Mouse (Mus musculus) T-helper 1 cell (primary cell): ENCODE data around the gene Sun2.

Experiments
- in situ Hi-C: fragments of 300-600 bp; cut with MboI, MseI; formaldehyde crosslinking; loops from one replicate; pipeline ENCODE4 v1.15.1; 2025; ENCODE audit warnings: high pct_unique_total_duplicates

The Sun2 gene

DNA sequence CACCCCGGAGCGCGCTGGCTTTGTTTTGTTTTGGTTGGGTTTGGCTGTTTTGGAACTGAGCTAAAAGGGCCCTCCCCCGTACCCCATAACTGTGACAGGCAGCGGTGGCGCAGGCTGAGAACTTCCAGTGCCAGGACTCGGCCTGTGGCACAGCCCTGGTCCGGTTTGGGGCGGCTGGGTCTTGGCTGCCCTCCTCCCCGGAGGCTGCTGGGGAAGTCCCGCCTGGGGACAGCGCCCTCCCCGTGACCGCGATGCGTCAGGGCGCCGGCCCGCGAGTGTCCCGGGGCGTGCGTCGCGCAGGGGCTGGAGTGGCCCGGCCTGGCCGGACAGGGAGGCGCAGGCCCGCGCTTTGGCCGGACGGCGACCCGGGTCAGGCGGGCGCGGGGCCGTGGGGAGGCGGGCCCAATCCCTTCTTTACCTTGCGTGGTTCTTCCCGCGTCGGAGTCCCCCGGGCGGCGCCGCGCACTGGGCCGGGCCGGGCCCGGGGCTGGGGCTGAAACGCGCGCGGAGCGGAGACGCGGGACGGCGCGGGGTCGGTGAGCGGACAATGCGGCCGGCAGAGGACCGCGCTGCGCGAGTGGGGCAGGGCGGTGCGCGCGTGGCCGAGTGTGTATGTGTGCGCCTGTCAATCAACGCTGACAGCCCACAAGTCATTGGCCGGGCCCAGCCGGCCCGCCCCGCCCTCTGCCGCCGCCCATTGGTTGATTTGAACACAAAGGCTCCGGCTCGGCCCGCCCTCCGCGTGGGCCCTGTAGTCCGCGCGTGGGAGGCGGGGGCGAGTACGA is at the start of gene Sun2:
Sun2 (minus strand) TSS at position 616 of the 785 bp plus-strand sequence.
- in situ Hi-C loops, result no loop called here

GRCm38 (mm10) chr15:79791502-79791901 is 49.2 kb upstream of the Sun2 start:
- in situ Hi-C loops, result no loop called here

DNA sequence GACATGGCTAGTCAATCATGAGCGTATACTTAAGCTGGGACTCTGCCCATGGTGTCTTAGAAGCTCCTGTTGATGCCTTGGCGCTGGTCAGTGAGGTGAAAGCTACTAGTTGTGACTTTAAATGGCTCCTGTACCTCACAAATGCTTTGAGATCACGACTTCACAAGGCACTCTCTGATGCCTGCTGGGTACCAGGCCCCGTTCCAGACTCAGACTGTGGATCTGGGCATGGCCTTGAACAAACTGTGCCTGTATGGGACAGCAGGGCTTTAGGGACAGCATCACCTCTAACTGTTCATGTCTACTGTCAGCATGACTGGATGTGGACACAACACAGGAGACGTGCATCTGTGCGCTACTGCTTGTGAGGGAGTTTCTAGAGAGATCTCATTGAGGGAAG is 48.6 kb upstream of the Sun2 start:
- in situ Hi-C loops, result no loop called here

GRCm38 (mm10) chr15:79790111-79790510 is 47.8 kb upstream of the Sun2 start:
- in situ Hi-C loops, result no loop called here

- in situ Hi-C loops, result no loop called here
Measured at GRCm38 (mm10) chr15:79787815-79788214, 45.5 kb upstream of the Sun2 start.

GRCm38 (mm10) chr15:79785056-79785455 is 42.7 kb upstream of the Sun2 start:
- in situ Hi-C loops, result no loop called here

DNA sequence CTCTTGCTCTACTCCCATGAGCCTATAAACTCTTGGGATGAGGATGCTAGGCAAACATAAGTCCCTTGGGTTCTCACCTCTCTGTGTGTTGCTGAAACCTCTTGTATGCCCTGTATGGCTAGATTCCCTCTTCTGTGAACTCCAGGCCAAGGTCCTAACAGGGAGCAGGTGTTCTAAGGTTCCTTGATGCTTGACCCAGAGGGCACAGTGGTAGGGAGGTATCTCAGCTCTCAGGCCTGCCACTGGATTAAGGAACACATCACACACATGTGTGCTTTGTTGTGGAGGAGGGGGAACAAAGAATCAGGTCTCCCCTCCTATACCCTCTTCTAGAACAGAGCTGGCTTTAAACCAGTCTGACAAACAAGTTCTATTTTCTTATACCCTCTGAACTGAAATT is 35.4 kb upstream of the Sun2 start, which contains the start of gene Dnal4:
Dnal4 (minus strand) TSS at position 101 of the 400 bp plus-strand sequence.
- in situ Hi-C loops, result loop anchor here (10.0 kb wide), 1 partner anchor 1593 kb away; no protein-coding TSS in a partner anchor

DNA sequence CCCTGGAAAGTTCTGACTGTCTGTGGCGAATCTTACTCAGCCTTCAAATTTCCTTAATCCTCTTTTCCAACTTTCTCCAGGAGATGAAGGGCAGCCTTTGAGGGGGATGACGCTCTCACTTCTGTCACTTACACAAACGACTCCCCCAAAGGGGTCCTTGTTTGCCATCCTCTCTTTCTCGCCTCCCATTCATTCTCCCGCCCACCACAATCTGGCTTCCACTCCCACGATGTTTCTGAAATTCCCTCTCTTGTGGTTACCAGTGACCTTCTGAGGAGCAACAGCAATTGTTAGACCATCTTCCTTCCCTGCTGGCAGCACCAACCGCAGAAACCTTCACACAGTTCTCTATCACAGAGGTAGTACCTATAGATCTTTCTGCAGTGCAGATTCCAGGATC is 33.3 kb upstream of the Sun2 start:
- in situ Hi-C loops, result loop anchor here (10.0 kb wide), 1 partner anchor 1591 kb away; no protein-coding TSS in a partner anchor

DNA sequence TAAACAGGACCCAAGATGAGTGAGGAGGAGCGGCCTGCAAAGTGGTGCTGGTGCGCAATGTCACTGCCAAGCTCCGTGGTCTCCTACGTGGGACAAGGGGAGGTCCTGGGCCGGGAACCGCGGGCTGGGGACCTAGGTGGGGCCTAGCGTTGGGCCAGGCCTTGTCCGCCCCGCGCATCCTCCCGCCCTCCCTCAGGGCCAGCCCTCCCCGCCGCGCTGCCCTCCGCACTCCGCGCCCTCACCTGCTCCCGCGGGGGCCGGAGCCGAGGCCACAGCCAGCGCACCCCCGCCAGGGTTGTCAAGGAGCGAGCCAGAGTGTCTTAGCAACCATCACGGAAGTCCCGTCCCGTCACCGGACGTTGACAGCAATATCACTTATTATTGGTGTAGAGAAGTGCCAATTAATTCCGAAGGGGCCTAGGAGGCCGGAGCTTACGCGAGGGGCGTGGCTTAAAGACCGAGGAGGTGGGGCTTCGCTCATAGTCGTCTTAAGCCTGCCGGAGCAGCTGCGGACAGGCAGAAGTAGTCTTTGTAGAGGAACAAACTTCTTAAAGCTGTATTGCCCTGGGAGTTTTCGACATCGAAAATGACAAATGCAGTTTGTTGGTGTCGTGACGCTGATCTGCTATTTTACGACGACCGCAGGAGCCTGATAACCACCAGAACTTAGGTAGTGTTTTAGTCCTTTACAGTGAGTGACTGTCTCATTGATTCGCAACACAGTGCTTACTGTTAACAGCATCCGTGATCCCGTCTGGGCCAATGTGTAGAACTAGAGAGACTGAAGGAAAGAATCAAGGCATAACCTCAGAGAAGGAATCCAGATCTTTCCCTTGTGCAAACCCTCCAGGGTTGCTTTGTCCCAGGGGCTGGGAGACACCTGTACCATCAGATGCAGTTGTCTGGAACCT is 32.0 kb upstream of the Sun2 start:
- in situ Hi-C loops, result loop anchor here (10.0 kb wide), 1 partner anchor 1590 kb away; no protein-coding TSS in a partner anchor

- in situ Hi-C loops, result loop anchor here (10.0 kb wide), 1 partner anchor 1586 kb away; no protein-coding TSS in a partner anchor
Measured at GRCm38 (mm10) chr15:79770629-79771240, 28.4 kb upstream of the Sun2 start.

GRCm38 (mm10) chr15:79768302-79768701 is 26.0 kb upstream of the Sun2 start:
- in situ Hi-C loops, result no loop called here

DNA sequence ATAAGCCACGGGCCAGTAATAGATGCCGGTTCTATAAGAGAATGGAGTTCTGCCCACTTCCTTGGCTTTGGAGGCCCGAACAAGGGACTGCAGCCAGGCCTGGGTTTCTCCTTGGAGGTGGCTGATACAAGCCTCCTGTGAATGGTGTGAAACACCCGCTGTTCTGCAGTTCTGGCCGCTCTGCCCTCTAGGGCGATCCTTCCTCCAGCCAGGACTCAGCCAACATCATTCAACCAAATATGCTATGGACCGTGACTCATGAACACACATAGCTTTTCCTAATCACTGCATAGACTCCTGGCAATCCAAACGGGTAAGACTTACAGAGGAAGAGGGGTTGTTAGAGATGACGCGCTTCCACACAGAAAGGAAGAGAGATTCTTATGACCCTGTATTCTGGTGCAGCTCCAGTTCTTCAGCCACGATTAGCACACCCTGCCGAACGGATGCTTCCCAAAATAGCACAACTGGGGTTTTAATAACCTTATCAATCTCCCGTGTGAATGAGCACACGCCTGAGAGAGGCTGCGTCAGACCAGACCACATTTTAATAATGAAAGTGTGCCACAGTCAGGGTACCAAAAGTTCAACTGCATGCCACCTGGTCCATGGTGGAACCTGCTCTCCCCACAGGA is 25.1 kb upstream of the Sun2 start:
- in situ Hi-C loops, result no loop called here

DNA sequence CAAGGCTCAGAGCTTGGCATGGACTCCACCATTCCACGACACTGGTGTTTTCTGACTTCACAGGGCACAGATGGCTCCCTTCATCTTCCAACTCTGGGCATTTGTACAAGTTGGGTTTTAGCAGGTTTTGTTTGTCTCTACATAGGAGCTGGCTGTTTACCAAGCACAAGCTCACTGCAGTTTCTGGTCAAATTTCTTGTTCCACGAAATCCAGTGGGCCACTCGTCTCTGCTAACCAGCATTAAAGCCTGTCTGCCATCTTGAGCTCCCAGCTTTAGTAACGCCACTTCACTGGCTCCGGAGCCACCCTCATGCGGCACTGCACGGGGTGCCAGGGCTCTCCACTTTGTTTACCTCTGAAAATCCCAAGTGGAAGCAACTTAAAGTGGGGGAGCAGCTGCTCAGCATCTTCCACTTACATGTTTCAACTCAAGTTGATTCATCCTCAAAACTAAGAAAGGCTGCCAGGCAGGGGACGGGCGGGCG is 24.3 kb upstream of the Sun2 start:
- in situ Hi-C loops, result no loop called here

- in situ Hi-C loops, result no loop called here
Measured at GRCm38 (mm10) chr15:79766168-79766567, 23.8 kb upstream of the Sun2 start.

DNA sequence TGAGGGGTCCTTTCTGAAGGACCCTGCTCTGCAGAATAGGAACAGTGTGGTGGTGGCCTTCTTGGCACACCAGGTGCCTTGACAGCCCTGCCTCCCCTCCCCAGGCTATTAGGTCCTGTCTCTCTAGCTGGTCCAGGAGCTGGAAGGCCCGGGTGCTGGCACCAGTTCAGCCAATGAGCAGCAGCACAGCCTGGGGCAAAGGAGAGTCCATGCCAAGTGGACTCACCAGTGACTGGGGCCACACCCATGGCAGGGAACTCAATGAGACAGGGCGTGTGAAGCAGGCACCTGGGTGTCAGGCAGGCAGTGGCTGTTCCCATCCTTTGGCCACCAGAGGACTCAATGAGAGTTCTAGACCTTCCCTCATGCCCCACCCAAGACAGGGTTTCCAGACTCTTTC is 23.0 kb upstream of the Sun2 start:
- in situ Hi-C loops, result no loop called here

DNA sequence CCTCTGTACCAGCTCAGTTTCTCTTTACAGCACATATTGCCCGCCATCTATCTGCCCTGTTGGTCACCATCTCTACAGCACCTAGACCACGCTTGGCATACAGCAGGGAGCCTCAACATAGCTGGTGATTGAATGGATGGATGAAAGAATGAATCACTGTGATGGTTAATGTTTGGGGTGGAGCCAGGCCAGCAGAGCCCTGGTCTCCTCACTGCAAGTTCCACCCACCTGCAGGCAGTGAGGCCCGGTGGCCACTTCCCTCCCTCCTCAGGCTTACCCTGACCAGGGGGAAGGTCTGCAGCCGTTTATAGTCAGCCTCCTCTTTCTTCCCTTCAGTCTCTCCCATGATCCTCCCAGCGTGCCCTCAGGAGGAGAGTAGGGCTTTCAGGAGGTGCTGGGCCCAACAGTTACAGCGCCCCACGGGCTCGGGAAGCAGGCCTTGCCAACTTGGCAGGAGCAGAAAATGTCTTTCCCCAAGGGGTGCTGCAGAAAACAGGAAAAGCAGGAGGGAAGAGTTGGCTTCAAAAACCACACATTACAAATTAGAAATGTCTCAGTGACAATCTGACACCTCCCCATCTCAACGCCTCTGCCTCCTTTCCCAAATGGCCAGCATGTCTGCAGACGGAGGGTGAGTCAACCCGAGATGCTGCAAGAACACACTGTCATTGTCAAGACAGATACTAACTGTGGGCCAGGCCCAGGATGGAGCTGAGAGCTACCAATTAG is 22.4 kb upstream of the Sun2 start:
- in situ Hi-C loops, result no loop called here

- in situ Hi-C loops, result no loop called here
Measured at GRCm38 (mm10) chr15:79763601-79764246, 21.4 kb upstream of the Sun2 start.

- in situ Hi-C loops, result no loop called here
Measured at GRCm38 (mm10) chr15:79763001-79763400, 20.7 kb upstream of the Sun2 start.

DNA sequence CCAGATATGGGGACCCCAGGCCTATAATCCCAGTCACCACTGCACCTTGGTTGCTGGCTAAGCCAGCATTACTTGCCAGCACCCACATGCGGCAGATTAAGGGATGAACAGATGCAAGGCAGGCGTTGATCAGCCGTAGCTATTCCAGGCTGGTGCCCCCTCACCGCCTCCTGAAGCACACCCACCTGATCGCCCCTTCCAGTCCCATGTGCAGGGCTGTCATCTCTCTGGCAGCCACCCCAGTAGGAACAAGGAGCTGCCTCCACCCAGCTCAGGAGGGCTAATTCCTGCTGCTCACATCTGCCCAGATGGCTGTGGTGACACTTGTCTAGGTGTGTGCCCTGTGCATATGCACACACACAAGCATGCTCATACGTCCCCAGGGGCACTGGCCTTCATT is 18.6 kb upstream of the Sun2 start:
- in situ Hi-C loops, result no loop called here

DNA sequence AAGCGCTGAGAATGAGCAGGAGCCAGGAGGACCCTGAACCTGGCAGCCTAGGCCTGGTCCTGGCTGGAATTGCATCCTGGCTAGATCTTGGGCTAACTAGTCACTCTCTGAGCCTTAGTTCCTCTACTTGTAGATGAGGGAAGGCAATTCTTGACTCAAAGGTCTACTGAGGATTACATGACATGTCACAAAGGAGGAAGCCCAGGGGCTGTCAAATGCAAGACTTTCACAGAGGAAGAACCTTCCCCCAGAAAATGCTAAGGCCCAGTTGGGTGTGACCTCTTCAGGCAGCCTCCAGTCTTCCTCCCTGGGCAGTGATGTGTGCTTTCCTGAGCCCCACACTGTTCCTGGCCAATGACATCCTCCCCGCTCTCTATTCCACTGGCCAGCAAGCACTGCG is 14.8 kb upstream of the Sun2 start:
- in situ Hi-C loops, result no loop called here
